Mouse (Mus musculus): ENCODE results near the gene Adamts18. TPM values are rescaled to one million over a fixed set of nuclear protein-coding genes. Genes with fewer than 3 reads are reported as not detected.

Adamts18 gene
- polyA plus RNA-seq, 1 experiment from 2014 or later = 0.79 TPM

DNA sequence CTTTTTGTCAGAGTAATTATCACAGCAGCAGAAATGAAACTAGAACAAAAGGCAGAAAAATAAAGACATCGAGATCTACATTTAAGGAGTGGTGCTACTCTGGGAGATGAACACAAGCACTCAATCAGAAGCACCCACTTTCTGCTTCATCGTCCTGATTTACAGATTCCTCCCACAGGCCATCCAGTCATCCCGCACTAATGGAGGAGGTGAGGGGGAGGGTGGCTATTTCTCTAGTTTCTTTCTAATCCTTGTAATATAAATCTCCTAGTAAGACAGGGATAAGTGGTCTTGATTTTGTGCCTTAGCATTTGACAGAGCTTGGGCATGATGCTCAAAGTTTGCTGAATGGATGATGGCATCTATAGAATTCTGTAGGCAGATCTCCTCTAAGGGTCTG lies 57.5 kb downstream of the Adamts18 start:
- no peak overlapping the region for H3K4me3 ChIP-seq (ENCODE audit: low read length)

DNA sequence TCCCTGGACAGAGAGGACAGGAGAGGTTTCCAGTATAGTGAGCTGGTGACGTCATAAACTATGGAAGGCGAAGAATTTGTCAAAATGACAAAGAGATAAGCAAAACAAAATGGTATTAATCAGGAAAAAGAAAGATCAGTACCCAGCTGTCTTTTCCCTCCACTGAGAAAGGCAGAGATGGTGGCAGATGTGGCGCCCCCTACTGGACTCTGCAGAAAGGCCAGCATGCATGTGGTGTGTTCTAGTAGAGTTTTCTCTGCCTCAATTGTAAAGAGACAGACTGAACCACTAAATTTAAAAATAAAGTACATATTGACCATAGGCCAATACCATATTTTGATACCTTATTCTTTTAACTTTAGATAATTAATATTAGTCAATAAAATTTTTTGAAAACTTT lies 64.8 kb downstream of the Adamts18 start:
- Histone ChIP-seq H3K36me3 (ENCODE audit: control insufficient read depth, insufficient read depth) (no peaks in the 10 kb centered on the region), H3K9me3 (replicated peaks; ENCODE audit: control insufficient read depth, low read length) (no peaks in the 10 kb centered on the region), H3K27me3 (ENCODE audit: control insufficient read depth, insufficient read depth, low read length) (no peaks in the 10 kb centered on the region), H3K4me3 (ENCODE audit: low read length) (no peak overlapping the region), H3K9ac (ENCODE audit: low read length) (no peak overlapping the region), H3K4me2 (ENCODE audit: low read depth, low read length) (no peak overlapping the region), H3K4me1 (ENCODE audit: control insufficient read depth, insufficient read depth, low read length) (no peaks in the 10 kb centered on the region), H3K27ac (ENCODE audit: low read length) (no peak overlapping the region)
- no CpG with 5 or more reads among the region's 3 CpGs for WGBS
- no peak for ATAC-seq (replicated peaks; ENCODE audit: extremely low read depth, insufficient read depth, low FRiP score)

More for the DNA sequence above, 57.5 kb downstream of the Adamts18 start:
- no peaks in the 10 kb centered on the region for H3K27me3 ChIP-seq (ENCODE audit: control insufficient read depth, insufficient read depth, low read length)
- no peak for ATAC-seq (replicated peaks; ENCODE audit: extremely low read depth, insufficient read depth, low FRiP score)
- no peak overlapping the region for H3K27ac ChIP-seq (ENCODE audit: low read length)
- WGBS = no CpG with 5 or more reads among the region's 3 CpGs
- no peak overlapping the region for H3K4me2 ChIP-seq (ENCODE audit: low read depth, low read length)
- H3K9ac ChIP-seq (ENCODE audit: low read length) = no peak overlapping the region
- H3K9me3 ChIP-seq (replicated peaks; ENCODE audit: control insufficient read depth, low read length) = no peaks in the 10 kb centered on the region
- H3K36me3 ChIP-seq (ENCODE audit: control insufficient read depth, insufficient read depth) = no peaks in the 10 kb centered on the region
- no peaks in the 10 kb centered on the region for H3K4me1 ChIP-seq (ENCODE audit: control insufficient read depth, insufficient read depth, low read length)

DNA sequence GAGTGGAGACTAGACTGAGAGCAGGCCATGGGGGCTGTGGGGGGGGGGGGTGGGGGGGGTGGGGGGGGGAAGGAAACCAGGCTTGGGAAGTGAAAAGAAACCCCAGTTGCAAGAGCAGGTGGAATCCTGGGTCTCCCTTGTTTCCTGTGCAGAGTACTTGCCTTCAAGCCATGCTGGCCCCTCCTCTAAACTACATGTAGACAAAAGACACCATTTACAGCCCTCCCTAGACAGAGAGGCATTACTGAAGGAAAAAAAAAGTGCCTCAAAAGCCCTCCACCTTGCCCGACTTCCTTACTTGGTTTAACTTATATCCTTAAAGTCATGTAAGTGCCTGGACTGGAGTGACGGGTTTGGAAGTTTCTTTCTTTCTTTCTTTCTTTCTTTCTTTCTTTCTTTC lies 67.0 kb downstream of the Adamts18 start:
- no peak overlapping the region for H3K4me2 ChIP-seq (ENCODE audit: low read depth, low read length)
- no peaks in the 10 kb centered on the region for H3K27me3 ChIP-seq (ENCODE audit: control insufficient read depth, insufficient read depth, low read length)
- no peak overlapping the region for H3K9ac ChIP-seq (ENCODE audit: low read length)
- no peaks in the 10 kb centered on the region for H3K4me1 ChIP-seq (ENCODE audit: control insufficient read depth, insufficient read depth, low read length)
- no peaks in the 10 kb centered on the region for H3K9me3 ChIP-seq (replicated peaks; ENCODE audit: control insufficient read depth, low read length)
- no peak for ATAC-seq (replicated peaks; ENCODE audit: extremely low read depth, insufficient read depth, low FRiP score)
- H3K4me3 ChIP-seq (ENCODE audit: low read length) = no peak overlapping the region
- H3K36me3 ChIP-seq (ENCODE audit: control insufficient read depth, insufficient read depth) = no peaks in the 10 kb centered on the region
- H3K27ac ChIP-seq (ENCODE audit: low read length) = no peak overlapping the region
- WGBS = 53% methylated on average over 2 of the region's 2 CpGs

DNA sequence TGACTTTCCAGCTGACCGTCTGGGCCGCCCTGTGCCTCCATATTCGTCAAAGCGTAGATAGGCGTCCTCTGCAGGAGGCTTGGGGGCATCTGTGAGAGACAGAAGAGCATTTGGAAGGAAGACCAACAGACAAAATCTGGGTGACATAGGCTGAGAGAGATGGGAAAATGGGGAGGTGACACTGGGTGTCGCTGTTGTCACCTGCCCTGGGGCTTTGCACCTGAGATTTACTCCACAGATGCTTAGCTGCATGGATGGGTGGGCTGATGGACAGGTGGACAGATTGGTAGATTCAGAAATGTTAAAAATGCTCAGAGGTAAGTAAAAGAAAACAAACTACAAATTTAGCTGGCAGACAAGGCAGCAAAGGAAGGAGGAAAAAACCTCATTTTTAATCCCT lies 73.2 kb downstream of the Adamts18 start:
- 76% methylated on average over 6 of the region's 6 CpGs for WGBS
- ATAC-seq (replicated peaks; ENCODE audit: extremely low read depth, insufficient read depth, low FRiP score) = no peak
- no peaks in the 10 kb centered on the region for H3K4me1 ChIP-seq (ENCODE audit: control insufficient read depth, insufficient read depth, low read length)

DNA sequence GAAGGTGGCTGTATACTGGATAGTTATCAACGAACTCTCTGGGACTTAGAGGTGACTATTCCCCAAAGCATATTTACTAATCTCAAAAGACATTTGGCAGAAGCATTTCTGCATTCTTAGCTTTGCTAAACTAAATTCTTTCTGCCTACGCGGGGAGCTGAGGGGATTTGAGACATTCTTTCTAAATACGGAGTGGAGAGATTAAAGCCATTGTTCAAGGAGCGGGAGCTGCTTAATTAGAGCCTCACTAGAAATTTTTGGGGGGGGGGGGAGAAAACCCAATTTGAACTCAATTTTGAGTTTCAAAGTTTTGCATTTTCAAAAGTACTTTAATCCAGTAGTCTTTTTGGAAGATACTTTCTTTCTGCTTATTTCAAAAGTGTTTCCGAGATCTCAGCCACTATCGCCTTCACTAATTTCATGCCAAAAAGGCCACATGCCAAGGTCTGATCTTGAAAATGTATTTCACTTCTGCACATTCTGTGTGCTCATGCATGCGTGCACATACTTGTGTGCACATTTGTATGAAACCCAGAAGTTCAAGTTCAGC lies 79.6 kb downstream of the Adamts18 start:
- no peaks in the 10 kb centered on the region for H3K36me3 ChIP-seq (ENCODE audit: control insufficient read depth, insufficient read depth)
- H3K4me1 ChIP-seq (ENCODE audit: control insufficient read depth, insufficient read depth, low read length) = no peaks in the 10 kb centered on the region; the same call in 1 of the 2 replicates
- no peak overlapping the region for H3K4me2 ChIP-seq (ENCODE audit: low read depth, low read length)
- no peaks in the 10 kb centered on the region; the same call in 1 of the 2 replicates for H3K27me3 ChIP-seq (ENCODE audit: control insufficient read depth, insufficient read depth, low read length)
- H3K9ac ChIP-seq (ENCODE audit: low read length) = no peak overlapping the region
- ATAC-seq (replicated peaks; ENCODE audit: extremely low read depth, insufficient read depth, low FRiP score) = no peak
- H3K27ac ChIP-seq (ENCODE audit: low read length) = no peak overlapping the region
- 55% methylated on average over 8 of the region's 8 CpGs for WGBS
- H3K4me3 ChIP-seq (ENCODE audit: low read length) = no peak overlapping the region
- no peaks in the 10 kb centered on the region for H3K9me3 ChIP-seq (replicated peaks; ENCODE audit: control insufficient read depth, low read length)

More for the DNA sequence above, 73.2 kb downstream of the Adamts18 start:
- Histone ChIP-seq H3K27me3 (ENCODE audit: control insufficient read depth, insufficient read depth, low read length) (no peaks in the 10 kb centered on the region; the same call in 1 of the 2 replicates), H3K9ac (ENCODE audit: low read length) (no peak overlapping the region), H3K4me2 (ENCODE audit: low read depth, low read length) (no peak overlapping the region), H3K9me3 (replicated peaks; ENCODE audit: control insufficient read depth, low read length) (no peaks in the 10 kb centered on the region), H3K4me3 (ENCODE audit: low read length) (no peak overlapping the region), H3K27ac (ENCODE audit: low read length) (no peak overlapping the region), H3K36me3 (ENCODE audit: control insufficient read depth, insufficient read depth) (no peaks in the 10 kb centered on the region)

DNA sequence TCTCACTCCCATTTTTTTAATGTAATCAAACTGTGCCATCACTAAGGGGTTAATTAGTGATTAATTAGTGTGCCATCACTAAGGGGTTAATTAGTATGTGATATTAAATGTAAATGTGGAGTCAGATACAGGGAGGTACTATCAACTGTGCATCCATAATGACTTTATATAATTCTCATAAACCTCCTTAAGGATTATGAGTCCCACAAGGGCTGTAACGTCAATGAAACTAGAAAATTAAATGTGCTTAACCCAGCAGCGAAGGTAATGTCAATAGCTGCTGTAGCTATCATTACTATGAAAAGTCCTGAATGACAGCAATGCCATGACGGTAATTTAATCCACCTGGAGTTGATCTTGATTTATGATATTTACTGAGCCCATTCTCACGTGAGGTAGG lies 83.4 kb downstream of the Adamts18 start:
- WGBS = 81% methylated on average over 4 of the region's 4 CpGs
- Histone ChIP-seq H3K27ac (ENCODE audit: low read length) (no peak overlapping the region), H3K4me3 (ENCODE audit: low read length) (no peak overlapping the region), H3K36me3 (ENCODE audit: control insufficient read depth, insufficient read depth) (no peaks in the 10 kb centered on the region), H3K27me3 (ENCODE audit: control insufficient read depth, insufficient read depth, low read length) (no peaks in the 10 kb centered on the region), H3K9me3 (replicated peaks; ENCODE audit: control insufficient read depth, low read length) (no peaks in the 10 kb centered on the region), H3K9ac (ENCODE audit: low read length) (no peak overlapping the region), H3K4me2 (ENCODE audit: low read depth, low read length) (no peak overlapping the region), H3K4me1 (ENCODE audit: control insufficient read depth, insufficient read depth, low read length) (no peaks in the 10 kb centered on the region; the same call in 1 of the 2 replicates)
- no peak for ATAC-seq (replicated peaks; ENCODE audit: extremely low read depth, insufficient read depth, low FRiP score)

DNA sequence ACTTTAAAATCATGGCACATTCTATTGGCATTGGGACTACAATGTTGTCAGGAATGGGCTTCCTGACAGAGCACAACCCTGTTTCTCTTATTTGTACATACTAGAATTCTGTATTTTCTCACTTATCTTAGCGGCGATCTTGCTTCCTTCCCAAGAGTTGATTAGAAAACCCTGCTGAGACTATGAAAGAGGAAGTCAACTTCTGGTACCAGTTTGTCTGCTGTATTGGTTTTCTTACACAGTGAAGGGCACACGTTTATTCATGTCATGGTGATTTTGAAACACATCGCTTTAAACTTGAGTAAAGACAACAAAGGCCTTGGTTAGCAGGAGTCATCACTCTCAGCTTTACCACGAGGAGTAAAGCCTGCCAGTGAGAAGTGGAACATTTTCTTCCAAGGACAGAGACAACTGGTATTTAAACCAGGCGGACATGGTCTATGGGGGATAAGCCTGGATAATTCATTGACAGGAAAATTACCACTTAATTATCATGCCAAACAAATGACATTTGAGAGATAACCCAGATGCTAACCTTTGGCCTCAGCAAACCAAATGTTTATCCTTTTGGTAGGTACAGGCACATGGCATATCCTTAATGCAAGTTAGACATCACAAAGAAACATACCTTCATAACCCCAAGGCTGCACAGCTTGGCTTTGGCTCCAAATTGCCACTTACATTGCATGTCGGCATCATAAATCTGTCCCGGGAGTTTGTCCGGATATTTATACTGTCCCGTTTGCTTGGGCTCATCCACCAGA lies 84.8 kb downstream of the Adamts18 start:
- no peaks in the 10 kb centered on the region; the same call in 1 of the 2 replicates for H3K4me1 ChIP-seq (ENCODE audit: control insufficient read depth, insufficient read depth, low read length)
- no peaks in the 10 kb centered on the region for H3K27me3 ChIP-seq (ENCODE audit: control insufficient read depth, insufficient read depth, low read length)
- H3K9ac ChIP-seq (ENCODE audit: low read length) = no peak overlapping the region
- H3K4me2 ChIP-seq (ENCODE audit: low read depth, low read length) = no peak overlapping the region
- WGBS = 66% methylated on average over 10 of the region's 10 CpGs
- no peak for ATAC-seq (replicated peaks; ENCODE audit: extremely low read depth, insufficient read depth, low FRiP score)
- no peak overlapping the region for H3K4me3 ChIP-seq (ENCODE audit: low read length)
- H3K36me3 ChIP-seq (ENCODE audit: control insufficient read depth, insufficient read depth) = no peaks in the 10 kb centered on the region
- no peaks in the 10 kb centered on the region for H3K9me3 ChIP-seq (replicated peaks; ENCODE audit: control insufficient read depth, low read length)
- H3K27ac ChIP-seq (ENCODE audit: low read length) = no peak overlapping the region

DNA sequence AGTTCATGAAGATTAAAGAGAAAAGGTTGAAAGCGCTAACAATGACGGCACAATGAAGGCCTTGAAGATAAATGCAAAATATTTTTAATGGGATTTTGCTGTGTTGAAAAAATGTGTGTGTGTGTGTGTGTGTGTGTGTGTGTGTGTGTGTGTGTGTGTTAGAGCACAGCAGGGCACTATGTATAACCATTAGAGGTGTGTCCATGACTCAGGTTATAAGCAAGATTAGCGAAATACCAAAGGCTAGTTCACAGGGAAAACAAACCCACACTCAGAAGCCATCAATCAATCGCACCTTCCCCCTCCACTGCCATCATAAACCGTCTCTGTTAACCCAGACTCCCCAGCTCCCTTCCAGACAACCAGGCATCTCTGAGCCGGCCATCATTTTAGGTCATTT lies 86.4 kb downstream of the Adamts18 start:
- Histone ChIP-seq H3K9me3 (replicated peaks; ENCODE audit: control insufficient read depth, low read length) (no peaks in the 10 kb centered on the region), H3K27ac (ENCODE audit: low read length) (no peak overlapping the region), H3K9ac (ENCODE audit: low read length) (no peak overlapping the region), H3K4me2 (ENCODE audit: low read depth, low read length) (no peak overlapping the region), H3K4me1 (ENCODE audit: control insufficient read depth, insufficient read depth, low read length) (no peaks in the 10 kb centered on the region), H3K27me3 (ENCODE audit: control insufficient read depth, insufficient read depth, low read length) (no peaks in the 10 kb centered on the region), H3K4me3 (ENCODE audit: low read length) (no peak overlapping the region), H3K36me3 (ENCODE audit: control insufficient read depth, insufficient read depth) (no peaks in the 10 kb centered on the region)
- ATAC-seq (replicated peaks; ENCODE audit: extremely low read depth, insufficient read depth, low FRiP score) = no peak
- WGBS = 62% methylated on average over 6 of the region's 6 CpGs

DNA sequence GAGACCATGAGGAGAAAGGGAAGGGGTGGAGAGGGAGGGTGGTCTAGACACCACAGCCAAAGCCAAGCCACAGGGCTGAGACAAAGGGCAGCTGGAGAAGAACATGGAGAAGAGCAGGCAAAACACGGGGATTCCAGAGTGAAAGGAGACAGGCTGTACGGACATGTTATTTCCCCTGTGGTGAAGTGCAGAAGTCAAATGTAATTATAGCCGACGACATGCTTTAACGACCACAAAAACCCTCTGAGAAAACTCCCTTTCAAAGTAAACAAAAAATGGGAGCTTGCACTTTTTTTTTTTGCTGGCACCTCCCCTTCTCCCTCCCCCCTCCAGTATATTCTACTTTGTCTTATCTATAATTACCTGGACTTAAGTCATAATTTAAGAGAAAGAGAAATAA lies 92.7 kb downstream of the Adamts18 start:
- no peak overlapping the region for H3K4me2 ChIP-seq (ENCODE audit: low read depth, low read length)
- WGBS = 70% methylated on average over 5 of the region's 5 CpGs

More for the DNA sequence above, 92.7 kb downstream of the Adamts18 start:
- H3K9ac ChIP-seq (ENCODE audit: low read length) = no peak overlapping the region
- H3K4me1 ChIP-seq (ENCODE audit: control insufficient read depth, insufficient read depth, low read length) = no peaks in the 10 kb centered on the region
- H3K36me3 ChIP-seq (ENCODE audit: control insufficient read depth, insufficient read depth) = no peaks in the 10 kb centered on the region
- H3K27ac ChIP-seq (ENCODE audit: low read length) = no peak overlapping the region
- H3K9me3 ChIP-seq (replicated peaks; ENCODE audit: control insufficient read depth, low read length) = no peaks in the 10 kb centered on the region
- H3K4me3 ChIP-seq (ENCODE audit: low read length) = no peak overlapping the region
- H3K27me3 ChIP-seq (ENCODE audit: control insufficient read depth, insufficient read depth, low read length) = no peaks in the 10 kb centered on the region
- ATAC-seq (replicated peaks; ENCODE audit: extremely low read depth, insufficient read depth, low FRiP score) = no peak
